Mouse (Mus musculus): ENCODE data around the gene Itpr1.

Gene Itpr1

GRCm38 (mm10) chr6:108327561-108327960 lies 114.7 kb downstream of the Itpr1 start:
- DNase-seq, result no peak

- DNase-seq, result no peak
These were observed 115.4 kb downstream of the Itpr1 start for GRCm38 (mm10) chr6:108328296-108328695.

DNA sequence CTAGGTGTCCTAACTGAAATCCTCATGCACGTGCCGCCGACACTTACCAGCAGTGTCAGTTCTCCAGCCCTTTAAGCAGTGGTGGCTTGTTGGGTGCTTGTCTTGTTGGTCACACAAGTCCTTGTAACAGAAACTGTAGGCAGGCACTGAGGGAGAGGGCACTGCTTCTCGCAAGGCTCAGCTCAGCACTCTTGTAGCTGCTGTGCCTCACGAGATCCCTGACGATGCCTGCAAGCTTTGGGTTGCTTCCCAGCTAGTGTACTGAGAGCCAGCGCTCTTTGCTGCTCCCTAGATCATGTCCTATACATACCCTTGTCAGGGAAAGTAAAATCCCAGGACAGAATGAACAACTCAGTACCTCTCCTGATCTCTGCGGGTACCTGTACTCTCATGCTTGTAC lies 117.6 kb downstream of the Itpr1 start:
- no peak for DNase-seq

- no peak for DNase-seq
These were observed 118.4 kb downstream of the Itpr1 start for GRCm38 (mm10) chr6:108331268-108331667.

- no peak for DNase-seq
These were observed 121.2 kb downstream of the Itpr1 start for GRCm38 (mm10) chr6:108334059-108334458.

DNA sequence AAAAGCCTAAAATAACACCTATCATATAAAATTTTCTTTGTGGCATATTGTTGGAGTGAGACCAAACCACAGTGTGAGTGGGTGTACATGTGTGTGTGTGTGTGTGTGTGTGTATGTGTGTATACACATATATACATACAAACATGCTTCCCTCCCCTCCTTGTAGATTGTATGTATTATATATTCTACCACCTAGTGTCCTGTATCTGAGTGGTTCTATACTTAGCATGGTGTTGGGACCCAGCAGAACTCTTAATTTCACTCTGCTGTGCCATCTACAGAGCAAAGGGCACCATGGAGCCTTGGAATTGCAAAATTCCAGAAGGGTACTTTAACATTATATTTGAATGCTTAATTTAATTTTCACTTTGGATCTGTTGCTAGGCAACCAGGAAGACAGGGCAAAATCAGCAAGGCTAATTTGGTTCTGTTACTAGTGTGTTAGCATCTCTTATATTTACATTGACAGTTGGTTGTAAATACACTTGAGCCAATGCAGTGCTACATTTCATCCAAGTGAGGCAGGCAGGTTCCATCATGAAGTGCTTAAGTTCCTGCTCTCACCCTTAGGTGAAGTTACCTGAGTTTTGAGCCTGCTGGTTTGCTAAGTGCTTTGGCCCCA lies 122.4 kb downstream of the Itpr1 start:
- DNase-seq, result no peak

DNA sequence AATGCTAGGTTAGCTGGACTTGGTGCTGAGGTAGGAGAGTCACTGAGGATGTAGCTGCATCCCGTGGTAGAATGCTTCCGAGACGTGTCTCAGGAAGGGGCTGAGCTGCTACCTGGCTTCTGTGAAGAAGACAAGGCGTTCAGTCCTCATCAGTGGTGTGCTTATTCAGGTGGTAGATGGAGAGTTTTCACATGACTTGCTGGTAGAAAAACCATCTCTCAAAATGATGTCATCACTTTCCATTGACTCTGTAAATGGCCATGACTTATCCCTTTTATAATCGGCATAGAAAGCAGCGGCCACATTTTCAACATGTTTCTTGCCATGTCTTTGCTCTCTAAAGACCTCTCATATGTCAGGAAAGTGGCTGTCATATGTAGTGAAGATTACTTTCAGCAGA lies 123.6 kb downstream of the Itpr1 start:
- DNase-seq, result no peak

DNA sequence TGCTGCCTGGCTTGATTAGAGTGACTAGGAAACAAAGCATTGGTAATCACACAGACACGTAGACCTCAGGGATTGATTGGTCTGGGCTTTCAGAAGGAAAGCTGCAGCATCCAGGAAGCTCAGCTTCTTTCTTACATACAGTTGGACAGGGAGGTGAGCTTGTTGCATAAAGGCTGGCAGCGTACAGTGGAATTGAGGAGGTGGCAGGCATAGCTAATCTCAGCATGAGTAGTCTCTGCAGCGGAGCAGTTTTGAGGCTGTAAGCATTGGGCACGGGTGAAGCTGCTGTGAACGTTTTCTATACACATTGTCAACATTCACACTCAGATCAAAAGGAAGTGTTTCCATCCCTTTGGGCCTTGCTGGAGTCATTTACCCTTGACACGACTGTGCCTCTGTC lies 124.4 kb downstream of the Itpr1 start:
- DNase-seq, result no peak

DNA sequence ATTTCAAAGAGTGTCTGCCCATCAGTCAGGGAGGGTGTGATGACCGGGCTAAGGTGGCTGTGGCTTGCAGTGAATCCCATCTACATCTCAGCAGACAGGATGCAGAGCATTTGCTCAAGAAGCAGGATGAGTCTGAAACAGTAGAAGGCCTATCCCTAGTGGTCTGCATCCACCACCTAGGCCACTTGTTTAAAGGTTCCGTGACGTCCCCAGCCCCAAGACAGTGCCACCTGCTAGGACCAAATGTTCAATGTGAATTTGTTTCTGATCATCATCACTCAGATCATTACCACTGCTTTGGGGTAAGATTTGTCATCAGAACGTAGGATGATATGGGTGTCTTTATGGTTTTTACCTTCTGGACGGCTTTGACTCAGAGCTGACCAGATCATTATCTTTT lies 125.5 kb downstream of the Itpr1 start:
- no peak for DNase-seq

DNA sequence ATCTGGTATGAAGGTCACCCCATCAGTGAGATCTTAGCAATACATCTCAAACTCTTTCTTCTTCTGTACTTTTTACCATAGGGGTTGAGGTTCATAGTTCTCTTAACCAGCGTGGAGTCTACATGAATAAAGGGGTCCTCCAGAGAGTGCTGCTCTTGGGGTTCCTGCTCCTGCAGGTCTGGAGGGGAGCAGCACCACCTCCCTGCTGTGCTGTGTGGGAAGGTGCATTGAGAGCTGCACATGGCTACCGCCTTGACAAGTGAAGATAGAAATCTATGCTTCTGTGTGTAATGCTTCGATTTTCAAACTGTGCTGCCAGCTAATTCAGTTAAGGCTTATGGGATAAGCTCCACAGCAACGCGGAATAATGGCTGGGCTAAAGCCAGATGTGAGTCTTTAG lies 130.1 kb downstream of the Itpr1 start:
- DNase-seq, result no peak

DNA sequence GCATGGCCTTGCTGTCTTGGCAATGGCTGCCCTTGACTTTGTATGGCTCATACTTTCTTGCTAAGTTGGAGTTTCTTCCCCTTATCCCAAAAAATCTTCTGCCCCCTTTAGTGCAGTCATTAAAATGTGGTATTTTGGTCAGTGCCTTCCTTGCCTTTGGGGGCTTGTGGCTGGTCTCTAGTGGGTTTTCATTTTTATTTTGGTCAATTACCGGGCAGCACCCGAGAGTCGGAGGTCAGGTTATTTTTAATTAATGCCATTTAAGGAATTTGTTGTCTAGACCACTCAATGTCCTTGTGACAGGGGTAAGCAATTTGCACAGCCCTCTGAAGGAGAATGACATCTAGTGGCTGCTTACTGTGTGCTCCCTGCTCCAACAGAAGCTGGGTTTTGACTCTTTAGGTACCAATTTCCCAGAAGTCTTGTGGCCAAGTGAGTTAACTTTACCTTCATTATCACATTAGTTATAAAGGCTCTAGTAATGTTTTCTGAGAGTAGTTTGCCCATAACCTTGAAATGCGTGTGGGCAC lies 130.9 kb downstream of the Itpr1 start:
- peak in 1 of 2 experiments; percentile 13 for DNase-seq

- DNase-seq, result no peak
These were observed 137.9 kb downstream of the Itpr1 start for GRCm38 (mm10) chr6:108350801-108351200.

- DNase-seq, result no peak
These were observed 139.1 kb downstream of the Itpr1 start for GRCm38 (mm10) chr6:108351998-108352397.

DNA sequence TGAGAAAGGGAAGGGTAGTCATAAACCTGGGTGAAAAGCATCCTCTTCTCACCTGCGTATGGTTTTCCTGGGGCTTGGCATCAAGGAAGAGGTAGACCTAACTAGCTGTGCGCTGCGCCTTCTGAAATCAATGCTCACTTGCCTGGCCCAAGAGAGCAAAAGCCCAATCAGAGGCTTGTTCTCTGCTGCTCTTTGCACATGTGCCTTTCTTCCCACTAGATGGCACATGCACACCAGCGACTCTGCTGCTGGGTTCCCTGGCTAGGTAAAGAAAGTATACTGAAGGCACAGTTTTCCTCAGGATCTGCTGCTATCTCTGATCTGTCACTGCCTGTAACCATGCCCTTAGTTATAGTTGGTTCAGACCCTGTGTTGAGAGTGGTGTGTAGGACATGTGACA lies 154.5 kb downstream of the Itpr1 start:
- no peak for DNase-seq

- DNase-seq, result no peak
These were observed 156.1 kb downstream of the Itpr1 start for GRCm38 (mm10) chr6:108369031-108369430.

DNA sequence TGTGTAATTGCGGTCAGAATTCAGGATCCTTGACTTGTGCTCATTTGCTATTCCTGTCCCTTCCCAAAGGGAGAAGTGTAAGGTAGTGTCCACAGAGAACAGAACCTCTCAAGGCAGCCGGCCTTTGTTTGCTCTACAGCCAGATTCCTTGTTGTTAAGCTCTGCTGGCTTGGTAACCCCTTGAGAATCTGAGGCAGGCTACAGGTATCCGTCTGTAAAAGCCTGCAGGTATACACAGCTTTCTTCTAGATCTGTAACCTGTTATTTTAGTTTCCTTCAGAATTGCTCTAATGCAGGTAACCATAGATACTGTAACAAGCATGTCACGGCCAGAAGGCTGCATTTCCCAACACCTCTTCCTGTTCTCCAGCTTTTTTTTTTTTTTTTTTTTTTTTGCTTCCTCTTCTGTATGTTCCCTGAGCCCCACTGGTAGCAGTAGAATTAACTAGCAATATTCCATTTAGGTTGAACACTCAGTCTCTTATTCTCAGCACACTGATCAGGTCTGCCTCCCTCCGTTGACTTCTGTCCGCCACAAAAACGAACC lies 158.5 kb downstream of the Itpr1 start:
- no peak for DNase-seq

- DNase-seq, result peak in 1 of 2 experiments; percentile 5
These were observed 161.1 kb downstream of the Itpr1 start for GRCm38 (mm10) chr6:108374019-108374418.

DNA sequence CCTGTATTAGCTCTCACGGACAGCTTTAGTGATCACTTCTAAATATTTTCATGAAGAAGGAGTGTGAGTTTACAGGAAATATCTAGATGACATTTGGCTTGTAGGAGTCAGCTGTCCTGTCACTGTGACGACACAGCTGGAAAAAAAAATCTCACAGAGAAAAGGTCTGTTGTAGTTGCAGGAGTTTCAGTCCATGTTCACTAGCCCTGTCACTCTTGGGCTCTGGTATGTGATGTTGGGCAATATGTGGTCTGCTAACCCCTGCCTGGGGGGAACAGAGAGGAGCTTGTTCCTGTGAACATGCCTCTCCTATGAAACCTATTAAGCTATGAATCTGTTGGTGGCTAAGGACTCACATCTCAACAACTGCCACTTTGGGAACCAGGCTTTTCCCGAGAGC lies 166.1 kb downstream of the Itpr1 start:
- DNase-seq, result no peak

GRCm38 (mm10) chr6:108380209-108380608 lies 167.3 kb downstream of the Itpr1 start:
- DNase-seq, result no peak

DNA sequence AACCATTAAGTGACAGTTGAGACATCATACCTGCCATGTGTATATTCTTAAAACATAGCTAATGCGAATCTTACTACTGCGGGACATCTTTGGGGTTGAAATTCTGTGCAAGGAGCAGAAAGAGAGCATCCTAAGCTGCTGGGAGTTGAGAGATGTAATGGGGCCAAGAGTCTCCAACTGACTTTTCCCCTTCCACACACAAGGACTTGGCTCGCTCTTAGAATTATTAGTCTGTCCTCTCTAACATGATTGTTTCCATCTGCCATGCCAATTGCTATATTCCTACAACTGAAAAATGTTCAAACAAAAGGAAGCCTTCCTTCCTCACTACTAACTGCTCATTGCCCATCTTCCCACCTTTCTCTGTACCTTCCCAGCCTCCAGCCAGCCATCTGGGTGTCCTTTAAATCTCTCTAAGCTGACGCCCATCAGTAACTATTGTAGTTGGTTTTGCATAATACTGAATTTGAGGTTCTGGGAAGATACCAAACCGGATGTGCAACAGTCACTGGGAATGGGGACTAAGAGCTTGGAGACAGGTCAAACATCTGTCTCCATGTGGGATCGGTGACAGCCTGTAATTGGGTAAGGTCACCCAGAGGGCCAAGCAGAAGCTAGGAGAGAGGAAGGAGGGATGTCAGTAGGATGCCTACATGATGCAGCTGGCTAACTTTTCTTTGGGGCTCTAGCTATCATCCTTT lies 177.9 kb downstream of the Itpr1 start:
- DNase-seq, result no peak

GRCm38 (mm10) chr6:108393131-108393530 lies 180.2 kb downstream of the Itpr1 start:
- DNase-seq, result no peak

GRCm38 (mm10) chr6:108397956-108398355 lies 185.1 kb downstream of the Itpr1 start:
- DNase-seq, result no peak

- DNase-seq, result no peak
These were observed 188.6 kb downstream of the Itpr1 start for GRCm38 (mm10) chr6:108401412-108401955.

DNA sequence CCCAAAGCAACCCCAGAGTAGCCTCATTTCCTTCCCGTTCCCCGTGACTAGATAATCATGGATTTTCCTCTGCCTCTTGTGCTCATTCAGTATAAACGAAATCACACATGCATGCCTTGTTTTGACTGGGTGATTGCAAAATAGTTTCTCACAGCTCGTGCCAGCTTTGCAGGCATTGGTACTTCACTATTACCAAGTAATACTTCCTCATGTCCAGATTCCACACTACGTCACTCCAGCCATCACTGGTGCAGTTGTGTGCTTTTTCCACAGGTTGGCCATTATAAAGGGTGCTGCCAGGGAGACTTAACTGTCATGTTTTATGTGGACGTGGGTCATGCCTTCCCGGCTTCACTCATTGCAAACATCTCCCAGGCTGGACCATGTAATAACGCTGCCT lies 191.8 kb downstream of the Itpr1 start:
- no peak for DNase-seq
